Mouse (Mus musculus): ENCODE results near the gene Srd5a3.

DNA sequence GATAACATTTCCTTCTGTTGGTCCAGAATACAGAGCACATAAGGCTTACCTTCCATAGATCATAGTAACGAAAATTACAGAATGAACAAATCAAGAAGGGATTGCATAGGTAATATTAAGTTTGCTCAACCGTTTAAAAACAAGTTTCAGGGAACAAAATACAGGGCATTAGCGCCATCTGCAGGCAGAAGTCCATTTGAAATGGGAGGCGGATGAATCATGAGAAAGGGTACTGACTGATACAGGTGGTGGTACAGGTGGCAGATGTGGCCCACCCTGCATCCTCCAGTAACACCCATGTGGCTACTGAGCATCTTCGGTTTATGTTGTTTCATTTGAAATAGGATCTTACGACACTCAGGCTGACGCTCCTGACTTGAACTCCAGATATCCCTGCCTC lies 21.6 kb upstream of the Srd5a3 start:
- TF ChIP-seq POLR2A (IDR thresholded peaks at IDR 0.05; ENCODE audit: insufficient read length, low read depth) = no peak
- no peak for TF ChIP-seq USF1 (IDR thresholded peaks at IDR 0.05; ENCODE audit: low read depth)
- no peak for TF ChIP-seq E2F4 (IDR thresholded peaks at IDR 0.05; ENCODE audit: insufficient read depth)
- no peak for TF ChIP-seq MAX (IDR thresholded peaks at IDR 0.05; ENCODE audit: low read depth)
- TF ChIP-seq POLR2AphosphoS2 (IDR thresholded peaks at IDR 0.05; ENCODE audit: insufficient read length, low read depth) = no peak

All from myocyte (in vitro differentiated cells).